Mouse (Mus musculus) heart, embryonic 14.5 days (tissue): ENCODE measurements around the gene Spag8. TPM values are rescaled to one million over a fixed set of nuclear protein-coding genes. Genes with fewer than 3 reads are reported as not detected.
A peak's percentile ranks its signal among the peaks of the same experiment; 100 is the strongest.

ENCODE experiments used
- ATAC-seq: fragments of 200-750 bp; cut with Nextera tagmentation; 2 replicates; pipeline ENCODE4 v1.8.0; 2017; ENCODE audit warnings: low read depth, moderate TSS enrichment; ENCODE audit not compliant: insufficient number of reproducible peaks, insufficient read depth, low FRiP score
- H3K27ac ChIP-seq, 2 experiments: fragments of 200-500 bp in 1 of 2; fragments of 300-500 bp in 1 of 2; sonication (generic) in 1 of 2; replicated peaks in 1 of 2; 2 replicates each; pipeline ENCODE4 v1.5.1; 2012 to 2014; ENCODE audit warnings: low read depth in 2 of 2, low read length in 2 of 2, control low read depth in 1 of 2, mild to moderate bottlenecking in 1 of 2, mixed read lengths in 1 of 2; ENCODE audit not compliant: control insufficient read depth in 1 of 2, insufficient read depth in 1 of 2
- H3K27me3 ChIP-seq: fragments of 300-500 bp; sonication (generic); 2 replicates; pipeline ENCODE4 v1.6.1; 2014; ENCODE audit warnings: mild to moderate bottlenecking, low read length, control low read depth; ENCODE audit not compliant: control insufficient read depth, insufficient read depth
- H3K36me3 ChIP-seq: fragments of 300-500 bp; sonication (generic); 2 replicates; pipeline ENCODE4 v1.6.1; 2014; ENCODE audit warnings: mild to moderate bottlenecking, control low read depth, low read length, mixed read lengths; ENCODE audit not compliant: control insufficient read depth, insufficient read depth
- H3K4me1 ChIP-seq, 2 experiments: fragments of 200-500 bp in 1 of 2; fragments of 300-500 bp in 1 of 2; sonication (generic) in 1 of 2; 2 replicates each; pipeline ENCODE4 v1.6.1; 2012 to 2014; ENCODE audit warnings: low read length in 2 of 2, control low read depth in 1 of 2, mixed read lengths in 1 of 2; ENCODE audit not compliant: control insufficient read depth in 2 of 2, insufficient read depth in 2 of 2
- H3K4me2 ChIP-seq: fragments of 300-500 bp; sonication (generic); 2 replicates; pipeline ENCODE4 v1.6.1; 2014; ENCODE audit warnings: mild to moderate bottlenecking, low read length
- H3K4me3 ChIP-seq, 2 experiments: fragments of 200-500 bp in 1 of 2; fragments of 300-500 bp in 1 of 2; sonication (generic) in 1 of 2; 2 replicates each; pipeline ENCODE4 v1.5.1; 2012 to 2014; ENCODE audit warnings: low read length in 2 of 2, mild to moderate bottlenecking in 2 of 2, control low read depth in 1 of 2, low read depth in 1 of 2, moderate library complexity in 1 of 2; ENCODE audit not compliant: control insufficient read depth in 1 of 2, insufficient read depth in 1 of 2
- H3K9ac ChIP-seq: fragments of 300-500 bp; sonication (generic); 2 replicates; pipeline ENCODE4 v1.6.1; 2014; ENCODE audit warnings: mild to moderate bottlenecking, low read length
- H3K9me3 ChIP-seq: fragments of 300-500 bp; sonication (generic); 2 replicates; pipeline ENCODE4 v1.6.1; 2016; ENCODE audit warnings: low read length, control low read depth; ENCODE audit not compliant: control insufficient read depth
- WGBS: fragments of 180-500 bp; shearing (Covaris S2); extraction: QIAGEN DNeasy Blood & Tissue Kit; methylation state at CpG from one replicate; pipeline ENCODE4 v1.1.7; 2014; 5-methylcytosine and 5-hydroxymethylcytosine counted together
- polyA plus RNA-seq: library from polyadenylated mRNA; unstranded; fragments of >200 nt; fragmentation: Nextera tagmentation; extraction: Ambion mirVana; gene quantifications from 2 replicates; pipeline ENCODE4 v1.2.1, GENCODE M21; 2014

Gene Spag8
- polyA plus RNA-seq, 1 experiment from 2014 or later = 0.77 TPM

DNA sequence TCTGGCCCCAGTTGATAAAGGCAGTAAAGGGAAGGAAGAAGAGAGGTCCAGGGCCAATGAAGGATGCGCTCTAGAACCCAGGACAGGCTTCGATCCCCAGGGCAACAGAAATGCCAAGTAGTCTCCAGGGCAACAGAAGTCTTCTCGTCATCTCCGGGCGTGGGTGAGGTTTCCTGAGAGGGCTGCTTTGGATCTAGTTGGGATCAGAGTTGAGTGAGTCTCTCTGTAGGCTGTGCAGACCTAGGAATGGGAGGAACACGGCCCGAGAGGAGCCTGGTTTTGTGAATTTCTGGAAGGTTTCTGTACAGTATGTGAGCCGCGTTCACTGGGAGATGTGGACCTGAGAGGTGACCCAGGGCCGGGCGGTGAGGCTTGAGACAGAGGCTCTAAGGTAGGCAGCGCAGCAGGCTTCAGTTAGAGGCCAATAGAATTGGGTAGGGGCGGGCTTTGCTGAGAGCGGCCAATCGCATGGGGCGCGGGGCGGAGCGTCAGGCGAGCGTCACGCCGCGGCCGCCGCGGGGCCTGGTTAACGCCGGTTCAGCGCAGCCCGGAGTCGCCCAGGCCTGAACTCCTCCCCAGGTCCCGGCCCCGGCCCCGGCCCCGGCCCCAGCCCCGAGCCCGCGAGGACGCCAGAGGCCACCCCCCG, 15.5 kb upstream of the Spag8 start, which contains the start of the genes Tmem8b and Fam221b:
Gene Tmem8b, plus strand, starts transcription at position 190 of the 646 bp plus-strand sequence.
Gene Fam221b, minus strand, starts transcription at position 364 of the 646 bp plus-strand sequence.
- Histone ChIP-seq H3K4me2 (peak within 1 kb of the TSS; percentile 69), H3K4me3 (peak within 1 kb of the TSS; percentile 71 to 73), H3K9me3 (no peaks in the 10 kb centered on the region), H3K27ac (peak within 1 kb of the TSS in 1 of 2 experiments; percentile 62; a peak in 2 of 4 replicates), H3K27me3 (peaks cover 23% of the 10 kb centered on the region), H3K36me3 (no peaks in the 10 kb centered on the region; the same call in 1 of the 2 replicates), H3K4me1 (peaks cover 12 to 26% of the 10 kb centered on the region in 2 experiments), H3K9ac (peak within 1 kb of the TSS; percentile 86)
- 1% methylated on average over 28 of the region's 41 CpGs for WGBS
- ATAC-seq = peak; percentile 89

DNA sequence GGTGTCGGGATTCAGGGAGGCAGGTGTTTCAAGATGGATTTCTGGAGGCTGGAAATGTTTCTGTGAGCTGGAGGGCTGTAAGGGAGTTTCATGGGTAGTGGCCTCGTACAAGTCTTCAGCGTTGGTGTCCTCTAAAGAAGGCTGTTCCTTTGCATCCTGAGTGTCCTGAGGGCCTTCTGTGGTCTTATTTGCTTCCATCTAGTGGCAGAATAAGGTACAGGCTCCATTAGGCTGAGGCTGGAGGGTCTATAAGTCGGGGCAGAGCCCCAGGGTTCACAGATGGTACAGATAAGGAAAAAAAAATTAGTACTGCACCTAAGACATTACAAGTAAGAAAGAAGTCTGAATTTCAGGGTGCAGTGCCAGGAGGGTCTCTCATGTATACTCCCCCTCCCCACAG, 13.0 kb upstream of the Spag8 start:
- ATAC-seq = no peak
- H3K36me3 ChIP-seq = no peaks in the 10 kb centered on the region
- H3K9ac ChIP-seq = no peak overlapping the region
- H3K27ac ChIP-seq = no peak overlapping the region
- no peaks in the 10 kb centered on the region for H3K9me3 ChIP-seq
- peaks cover 42% of the 10 kb centered on the region for H3K27me3 ChIP-seq
- H3K4me2 ChIP-seq = no peak overlapping the region
- 10% methylated on average over 4 of the region's 4 CpGs for WGBS
- H3K4me1 ChIP-seq = peaks cover 5 to 17% of the 10 kb centered on the region in 2 experiments; a peak in 3 of 4 replicates
- H3K4me3 ChIP-seq = no peak overlapping the region

DNA sequence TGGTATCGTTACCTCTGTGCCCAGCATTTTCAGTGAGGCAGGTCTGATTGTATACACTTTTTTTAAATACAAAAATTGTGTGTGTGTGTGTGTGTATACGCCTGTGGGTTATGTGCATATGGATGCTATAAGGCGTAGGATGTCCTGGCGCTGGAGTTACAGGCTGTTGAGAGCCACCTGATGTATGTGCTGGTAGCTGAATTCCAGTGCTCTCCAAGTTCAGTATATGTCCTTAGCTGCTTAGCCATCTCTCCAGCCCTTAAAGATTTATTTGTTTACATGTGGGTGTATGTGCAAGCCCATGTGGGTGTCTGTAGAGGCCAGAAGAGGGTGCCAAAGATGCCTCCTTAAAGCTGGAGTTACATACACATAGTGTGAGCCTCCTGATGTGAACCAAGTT, 3.8 kb upstream of the Spag8 start:
- WGBS = 67% methylated on average over 4 of the region's 4 CpGs
- H3K4me3 ChIP-seq = peak overlapping the region in 1 of 2 experiments; percentile 84; a peak in 2 of 4 replicates
- peak overlapping the region; percentile 90 for H3K4me2 ChIP-seq
- H3K36me3 ChIP-seq = no peaks in the 10 kb centered on the region
- no peak for ATAC-seq
- peaks cover 7% of the 10 kb centered on the region for H3K27me3 ChIP-seq
- H3K27ac ChIP-seq = peak overlapping the region in 1 of 2 experiments; percentile 95; a peak in 1 of 4 replicates
- no peaks in the 10 kb centered on the region for H3K9me3 ChIP-seq
- no peak overlapping the region for H3K9ac ChIP-seq
- peaks cover 2 to 17% of the 10 kb centered on the region in 2 experiments; a peak in 2 of 4 replicates for H3K4me1 ChIP-seq

DNA sequence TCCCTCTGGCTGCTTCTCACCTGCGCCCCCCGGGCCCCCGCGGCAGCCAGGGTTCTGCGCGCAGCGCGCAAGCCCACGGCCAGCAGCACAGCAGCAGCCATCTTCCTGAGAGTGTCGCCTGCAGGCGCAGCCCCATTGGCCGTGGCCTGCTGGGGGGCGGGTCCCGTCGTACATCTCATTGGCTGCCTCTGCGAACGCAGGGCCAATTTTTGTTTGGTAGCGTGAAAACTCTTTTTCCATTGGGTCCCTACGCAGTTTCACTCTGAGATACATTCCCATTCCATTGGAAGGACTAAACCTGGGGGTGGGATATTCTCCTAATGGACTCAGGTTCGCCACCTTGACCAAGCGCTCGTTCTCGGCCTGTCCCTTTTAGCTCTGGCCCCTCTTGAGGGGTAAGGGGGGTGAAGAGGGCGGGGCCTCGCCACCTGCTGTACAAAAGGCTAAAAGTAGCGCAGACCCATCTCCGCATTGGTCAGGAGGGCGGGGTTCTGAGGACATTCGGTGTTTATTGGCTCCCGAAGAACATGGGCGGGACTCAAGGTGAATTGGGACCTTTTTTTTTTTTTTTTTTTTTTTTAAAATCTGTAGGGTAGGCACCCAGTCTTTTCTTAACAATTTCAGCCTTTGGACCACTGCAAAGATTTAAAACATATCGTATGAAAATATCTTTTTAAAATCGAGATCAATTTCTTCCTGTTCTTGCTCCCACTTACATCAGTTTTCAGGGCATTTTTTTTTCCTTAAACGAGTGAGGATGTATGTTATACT, 3.1 kb upstream of the Spag8 start, which contains the start of gene Hint2:
Gene Hint2, minus strand, starts transcription at position 128 of the 771 bp plus-strand sequence.
- H3K27ac ChIP-seq = peak within 1 kb of the TSS; percentile 80 to 95
- no peaks in the 10 kb centered on the region for H3K9me3 ChIP-seq
- peak within 1 kb of the TSS; percentile 90 for H3K4me2 ChIP-seq
- 1% methylated on average over 34 of the region's 34 CpGs for WGBS
- 0 out of 2 replicates have a peak, but pooled peaks cover 2% of the 10 kb centered on the region for H3K36me3 ChIP-seq
- H3K4me3 ChIP-seq = peak within 1 kb of the TSS; percentile 73 to 84
- peak within 1 kb of the TSS; percentile 92 for H3K9ac ChIP-seq
- peaks cover 4% of the 10 kb centered on the region; the same call in 1 of the 2 replicates for H3K27me3 ChIP-seq
- peak; percentile 93 for ATAC-seq
- peaks cover 2 to 17% of the 10 kb centered on the region in 2 experiments; a peak in 2 of 4 replicates for H3K4me1 ChIP-seq

DNA sequence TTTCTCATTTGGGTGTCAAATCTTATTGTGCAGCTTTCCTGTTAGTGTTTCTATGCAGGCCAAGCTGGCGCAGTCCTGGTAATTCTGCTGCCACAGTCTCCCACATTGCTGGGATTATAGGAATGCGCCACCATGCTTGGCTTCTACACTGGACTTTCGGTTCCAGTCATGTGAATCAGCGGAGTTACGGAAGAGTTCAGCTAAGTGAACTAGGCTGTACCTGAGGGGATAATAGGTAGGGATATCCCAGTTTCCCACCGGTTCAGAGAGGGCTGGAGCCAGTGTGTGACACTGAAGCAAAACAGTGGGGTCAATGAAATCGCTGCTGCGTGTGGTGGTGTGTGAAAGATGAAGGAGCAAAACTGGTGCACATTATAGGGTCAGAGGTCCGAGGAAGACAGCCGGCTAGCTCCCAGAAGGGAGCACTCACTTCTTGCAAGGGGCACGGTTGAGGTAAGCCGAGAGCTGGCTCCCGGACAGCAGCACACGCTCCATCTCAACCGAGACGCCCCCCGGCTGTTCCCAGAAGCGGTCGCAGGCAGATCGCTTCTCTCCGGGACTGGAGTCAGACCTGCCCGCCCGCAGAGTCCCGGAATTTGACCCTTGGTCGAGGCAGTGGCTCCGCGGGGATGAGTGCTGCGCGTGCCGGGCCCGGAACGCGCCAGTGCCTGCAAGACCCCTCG, 2.4 kb upstream of the Spag8 start:
- Histone ChIP-seq H3K4me2 (peak overlapping the region; percentile 90), H3K27ac (peak overlapping the region; percentile 80 to 95), H3K36me3 (0 out of 2 replicates have a peak, but pooled peaks cover 5% of the 10 kb centered on the region), H3K4me3 (peak overlapping the region; percentile 73 to 84), H3K9me3 (no peaks in the 10 kb centered on the region), H3K27me3 (peaks cover 4% of the 10 kb centered on the region; the same call in 1 of the 2 replicates), H3K9ac (peak overlapping the region; percentile 92), H3K4me1 (peaks cover 2 to 17% of the 10 kb centered on the region in 2 experiments; a peak in 2 of 4 replicates)
- 5% methylated on average over 34 of the region's 34 CpGs for WGBS
- peak; percentile 22 for ATAC-seq

DNA sequence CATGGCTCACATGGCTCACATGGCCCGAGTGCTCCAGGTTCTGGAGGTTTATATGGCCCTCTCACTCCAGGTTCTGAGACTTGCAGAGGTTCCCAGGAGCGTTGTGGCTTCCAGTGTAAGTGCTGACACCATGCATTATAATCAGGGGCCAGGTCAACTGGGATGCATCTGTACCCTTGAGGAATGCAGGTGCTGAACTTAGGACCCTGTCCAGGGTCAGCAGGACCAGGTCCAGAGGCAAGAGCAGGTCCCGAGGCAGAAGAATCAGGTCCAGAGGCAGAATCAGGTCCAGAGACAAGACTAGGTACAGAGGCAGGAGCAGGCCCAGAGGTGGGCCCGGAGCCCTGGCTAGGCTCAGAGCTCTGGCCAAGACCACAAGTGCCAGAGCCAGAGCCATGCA, 668 bp downstream of the Spag8 start:
- H3K36me3 ChIP-seq = peaks cover 26% of the 10 kb centered on the region
- no peaks in the 10 kb centered on the region for H3K27me3 ChIP-seq
- peak overlapping the region; percentile 59; the same call in 1 of the 2 replicates for H3K4me2 ChIP-seq
- H3K4me1 ChIP-seq = peaks cover 2 to 17% of the 10 kb centered on the region in 2 experiments; a peak in 2 of 4 replicates
- no peak overlapping the region for H3K27ac ChIP-seq
- no peak overlapping the region for H3K9ac ChIP-seq
- H3K4me3 ChIP-seq = no peak overlapping the region
- no peak for ATAC-seq
- whole genome bisulfite sequencing = 87% methylated on average over 4 of the region's 4 CpGs
- H3K9me3 ChIP-seq = peaks cover 9% of the 10 kb centered on the region

DNA sequence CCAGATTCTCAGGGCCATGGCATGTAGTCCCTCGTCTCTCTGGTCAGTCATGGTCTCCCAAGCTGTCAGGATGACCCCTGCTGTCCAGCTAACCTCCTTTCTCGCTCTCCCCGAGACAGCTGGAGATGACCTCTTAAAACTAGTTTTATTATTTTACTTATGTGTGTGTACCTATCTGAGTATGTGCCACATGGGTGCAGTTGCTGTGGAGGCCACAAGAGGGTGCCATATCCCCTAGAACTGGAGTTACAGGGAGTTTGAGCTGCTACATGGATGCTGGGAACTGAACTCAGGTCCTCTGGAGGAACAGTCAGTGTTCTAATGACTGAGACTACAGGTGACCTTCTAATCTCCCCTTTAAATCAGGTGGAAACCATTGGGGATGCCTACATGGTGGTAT, 3.6 kb downstream of the Spag8 start:
- H3K36me3 ChIP-seq = peaks cover 49% of the 10 kb centered on the region

More for the DNA sequence above, 3.6 kb downstream of the Spag8 start:
- Histone ChIP-seq H3K9me3 (peaks cover 9% of the 10 kb centered on the region), H3K4me1 (0 out of 4 replicates have a peak, but pooled peaks cover 0 to 7% of the 10 kb centered on the region in 2 experiments), H3K4me2 (no peak overlapping the region), H3K9ac (no peak overlapping the region), H3K27ac (no peak overlapping the region), H3K27me3 (no peaks in the 10 kb centered on the region), H3K4me3 (no peak overlapping the region)
- WGBS = 96% methylated on average over 3 of the region's 3 CpGs
- ATAC-seq = no peak
